ENCODE assay signal across 17 mouse cellular contexts in the genomic region with DNA sequence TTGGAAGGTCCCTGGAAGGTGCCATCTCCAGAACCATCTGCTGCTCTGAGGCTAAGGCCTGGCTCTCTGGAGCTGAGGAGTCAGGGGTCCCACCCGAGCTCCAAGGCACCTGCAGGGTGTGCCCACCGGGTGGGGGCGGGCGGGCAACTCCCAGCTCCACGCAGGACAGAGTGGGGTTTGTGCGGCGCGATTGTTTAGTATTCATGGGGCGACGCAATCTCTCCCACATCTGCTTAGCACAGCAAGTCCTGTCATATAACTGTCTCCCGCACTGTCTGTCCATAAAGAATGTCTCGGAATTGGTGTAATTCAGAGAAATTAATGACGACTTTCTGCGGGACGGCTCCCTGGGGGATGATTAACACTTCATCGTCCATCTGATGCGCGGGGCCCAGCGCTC. TPM values are rescaled to one million over a fixed set of nuclear protein-coding genes. Genes with fewer than 3 reads are reported as not detected.
DNase-seq lines count a peak whose midpoint lies in the region; ATAC-seq and TF ChIP-seq lines count a peak whose summit lies in the region.
"Had no signal": no experiment of that assay in that cellular context is flagged by ENCODE, and none has a peak within 500 bp of the region (broad histone marks: within the 10 kb centered on the region; RNA-seq: fewer than 3 reads in every experiment).

No protein-coding gene starts in this region.

- no peak overlapping the region for H3K4me2 ChIP-seq in kidney, embryonic 16.5 days (replicated peaks; ENCODE audit: low read depth, low read length)
- H3K4me2 ChIP-seq in kidney, embryonic 15.5 days, result no peak overlapping the region
- H3K4me2 ChIP-seq in forebrain, embryonic 14.5 days (ENCODE audit: low read length), result no peak overlapping the region
- H3K4me2 ChIP-seq in hindbrain, postnatal 0 days (ENCODE audit: low read depth, low read length), result no peak overlapping the region
- no peak overlapping the region for H3K4me2 ChIP-seq in kidney, embryonic 14.5 days (replicated peaks; ENCODE audit: low read depth, low read length)

- H3K36me3 ChIP-seq in kidney, embryonic 16.5 days (ENCODE audit: insufficient read depth, low read length), result no peaks in the 10 kb centered on the region
- H3K36me3 ChIP-seq in kidney, embryonic 15.5 days, result no peaks in the 10 kb centered on the region
- no peaks in the 10 kb centered on the region for H3K36me3 ChIP-seq in E14TG2a.4 (ENCODE audit: insufficient read depth, low read length)
- no peaks in the 10 kb centered on the region for H3K36me3 ChIP-seq in forebrain, embryonic 14.5 days (ENCODE audit: control insufficient read depth, insufficient read depth, low read length)
- no peaks in the 10 kb centered on the region for H3K36me3 ChIP-seq in hindbrain, postnatal 0 days (ENCODE audit: insufficient read depth, low read length)
- no peaks in the 10 kb centered on the region for H3K36me3 ChIP-seq in kidney, embryonic 14.5 days (ENCODE audit: control insufficient read depth, insufficient read depth, low read length)
- H3K36me3 ChIP-seq: liver, embryonic 12.5 days had no signal

- no peak for TF ChIP-seq CTCF in E14TG2a.4 (conservative IDR thresholded peaks at IDR 0.05; ENCODE audit: low read length)
- TF ChIP-seq CTCF in hindbrain, postnatal 0 days (IDR thresholded peaks at IDR 0.05; ENCODE audit: low read depth), result no peak

- peaks cover 55% of the 10 kb centered on the region for H3K27me3 ChIP-seq in kidney, embryonic 16.5 days (ENCODE audit: insufficient read depth, low read length)
- H3K27me3 ChIP-seq in kidney, embryonic 15.5 days, result peaks cover 89% of the 10 kb centered on the region
- peaks cover 59% of the 10 kb centered on the region for H3K27me3 ChIP-seq in E14TG2a.4 (ENCODE audit: insufficient read depth, low read length)
- 0 out of 2 replicates have a peak, but pooled peaks cover 2% of the 10 kb centered on the region for H3K27me3 ChIP-seq in forebrain, embryonic 14.5 days (replicated peaks; ENCODE audit: control insufficient read depth, insufficient read depth, low read length)
- H3K27me3 ChIP-seq in hindbrain, postnatal 0 days (ENCODE audit: insufficient read depth, low read length), result no peaks in the 10 kb centered on the region
- peaks cover 23% of the 10 kb centered on the region for H3K27me3 ChIP-seq in kidney, embryonic 14.5 days (ENCODE audit: control insufficient read depth, insufficient read depth, low read length)

- 58% methylated on average over 19 of the region's 19 CpGs for WGBS in kidney, embryonic 16.5 days
- WGBS in kidney, embryonic 15.5 days, result 64% methylated on average over 19 of the region's 19 CpGs
- 75% methylated on average over 19 of the region's 19 CpGs for WGBS in forebrain, embryonic 14.5 days
- WGBS in hindbrain, postnatal 0 days, result 62% methylated on average over 19 of the region's 19 CpGs
- WGBS in kidney, embryonic 14.5 days, result 63% methylated on average over 19 of the region's 19 CpGs

- no peak overlapping the region for H3K4me3 ChIP-seq in kidney, embryonic 16.5 days (ENCODE audit: low read length)
- H3K4me3 ChIP-seq in kidney, embryonic 15.5 days (replicated peaks), result no peak overlapping the region
- peak overlapping the region; percentile 43 for H3K4me3 ChIP-seq in E14TG2a.4 (replicated peaks; ENCODE audit: low read length)
- H3K4me3 ChIP-seq in forebrain, embryonic 14.5 days (ENCODE audit: low read depth, low read length), result no peak overlapping the region
- no peak overlapping the region for H3K4me3 ChIP-seq in hindbrain, postnatal 0 days (ENCODE audit: low read length)
- no peak overlapping the region for H3K4me3 ChIP-seq in kidney, embryonic 14.5 days (ENCODE audit: low read length)
- H3K4me3 ChIP-seq: liver, embryonic 12.5 days; myocyte had no signal

- no peak overlapping the region for H3K9ac ChIP-seq in kidney, embryonic 16.5 days (replicated peaks; ENCODE audit: low read length)
- H3K9ac ChIP-seq in kidney, embryonic 15.5 days, result no peak overlapping the region
- H3K9ac ChIP-seq in forebrain, embryonic 14.5 days (ENCODE audit: low read length), result no peak overlapping the region
- H3K9ac ChIP-seq in hindbrain, postnatal 0 days (replicated peaks; ENCODE audit: low read length), result no peak overlapping the region
- H3K9ac ChIP-seq in kidney, embryonic 14.5 days (ENCODE audit: low read depth, low read length), result no peak overlapping the region
- H3K9ac ChIP-seq: liver, embryonic 12.5 days; lung, embryonic 14.5 days had no signal

- peaks cover 17% of the 10 kb centered on the region for H3K4me1 ChIP-seq in kidney, embryonic 16.5 days (ENCODE audit: insufficient read depth, low read length)
- peaks cover 29% of the 10 kb centered on the region for H3K4me1 ChIP-seq in kidney, embryonic 15.5 days
- H3K4me1 ChIP-seq in E14TG2a.4 (replicated peaks; ENCODE audit: low read depth, low read length), result peaks cover 46% of the 10 kb centered on the region
- peaks cover 19% of the 10 kb centered on the region for H3K4me1 ChIP-seq in forebrain, embryonic 14.5 days (ENCODE audit: control insufficient read depth, insufficient read depth, low read length)
- no peaks in the 10 kb centered on the region; the same call in 1 of the 2 replicates for H3K4me1 ChIP-seq in hindbrain, postnatal 0 days (ENCODE audit: insufficient read depth, low read length)
- H3K4me1 ChIP-seq in kidney, embryonic 14.5 days (ENCODE audit: control insufficient read depth, insufficient read depth, low read length), result 0 out of 2 replicates have a peak, but pooled peaks cover 7% of the 10 kb centered on the region

- no peak overlapping the region for H3K27ac ChIP-seq in kidney, embryonic 16.5 days (ENCODE audit: low read length)
- no peak overlapping the region for H3K27ac ChIP-seq in kidney, embryonic 15.5 days
- H3K27ac ChIP-seq in forebrain, embryonic 14.5 days (ENCODE audit: low read depth, low read length), result peak overlapping the region; percentile 84; the same call in 1 of the 2 replicates
- peak overlapping the region; percentile 59; the same call in 1 of the 2 replicates for H3K27ac ChIP-seq in hindbrain, postnatal 0 days
- H3K27ac ChIP-seq in kidney, embryonic 14.5 days (ENCODE audit: low read depth, low read length), result no peak overlapping the region
- H3K27ac ChIP-seq: liver, embryonic 12.5 days had no signal

- no peaks in the 10 kb centered on the region for H3K9me3 ChIP-seq in kidney, embryonic 16.5 days (ENCODE audit: low read length)
- no peaks in the 10 kb centered on the region for H3K9me3 ChIP-seq in kidney, embryonic 15.5 days (replicated peaks)
- H3K9me3 ChIP-seq in E14TG2a.4 (ENCODE audit: low read length), result peaks cover 4% of the 10 kb centered on the region; the same call in 1 of the 2 replicates
- H3K9me3 ChIP-seq in forebrain, embryonic 14.5 days (replicated peaks; ENCODE audit: control insufficient read depth, low read length), result no peaks in the 10 kb centered on the region
- no peaks in the 10 kb centered on the region for H3K9me3 ChIP-seq in hindbrain, postnatal 0 days (ENCODE audit: low read length)
- no peaks in the 10 kb centered on the region for H3K9me3 ChIP-seq in kidney, embryonic 14.5 days (ENCODE audit: control insufficient read depth, low read length)
- H3K9me3 ChIP-seq: liver, embryonic 12.5 days had no signal

- 0 out of 2 replicates have a peak, but pooled peaks have one; percentile 8 for ATAC-seq in kidney, embryonic 16.5 days (ENCODE audit: low FRiP score, low TSS enrichment)
- ATAC-seq in kidney, embryonic 15.5 days (replicated peaks; ENCODE audit: low FRiP score), result no peak
- ATAC-seq in forebrain, embryonic 14.5 days, result 0 out of 2 replicates have a peak, but pooled peaks have one; percentile 5
- no peak for ATAC-seq in hindbrain, postnatal 0 days
- ATAC-seq in kidney, embryonic 14.5 days (ENCODE audit: low FRiP score, low TSS enrichment), result no peak
- ATAC-seq: liver, embryonic 12.5 days had no signal

- no peak for DNase-seq in forebrain, embryonic 14.5 days (ENCODE audit: low spot score)
- no peak for DNase-seq in hindbrain, postnatal 0 days (ENCODE audit: low spot score)
- no peak for DNase-seq in yolk sac, embryonic 10.5 days (ENCODE audit: low spot score)
- no peak for DNase-seq in embryo, embryonic 11 days
- DNase-seq: cerebellum, adult 8-10 months; gastrocnemius, postnatal 36 days; kidney, adult 18-20 months; kidney, postnatal 25 days; layer of hippocampus, adult 9-11 months; lung, embryonic 14.5 days; lung, postnatal 4 days had no signal

RNA-seq across cellular contexts. Expression of a gene that starts 15.1 kb away (rescaled TPM):
- 60.4 and 63.2 TPM in 2 replicates for polyA plus RNA-seq in kidney, embryonic 16.5 days (2015; fragmentation: Nextera tagmentation; extraction: Ambion mirVana)
- 47.0 and 51.4 TPM in 2 replicates for polyA plus RNA-seq in kidney, embryonic 15.5 days (2015; fragmentation: Nextera tagmentation; extraction: Ambion mirVana)
- 48.2 and 61.2 TPM in 2 replicates for polyA plus RNA-seq in forebrain, embryonic 14.5 days (2014; fragmentation: Nextera tagmentation; extraction: Ambion mirVana)
- 26.6 and 32.4 TPM in 2 replicates for total RNA-seq in hindbrain, postnatal 0 days (2014; rRNA removed)
- polyA plus RNA-seq in hindbrain, postnatal 0 days (2015; fragmentation: Nextera tagmentation; extraction: Ambion mirVana), result 29.8 and 30.3 TPM in 2 replicates
- polyA plus RNA-seq in kidney, embryonic 14.5 days (2014; fragmentation: Nextera tagmentation; extraction: Ambion mirVana), result 26.1 and 41.3 TPM in 2 replicates

Comparison
In these comparisons a context has a peak if more than half of its experiments do, and no peak if none do; other contexts are left out.
1. ATAC-seq: peak in kidney, embryonic 16.5 days (single experiment) and forebrain, embryonic 14.5 days (single experiment); none in kidney, embryonic 15.5 days (single experiment), hindbrain, postnatal 0 days (single experiment) and kidney, embryonic 14.5 days (single experiment).
2. H3K27ac ChIP-seq: peak in forebrain, embryonic 14.5 days (single experiment) and hindbrain, postnatal 0 days (single experiment); none in kidney, embryonic 16.5 days (single experiment), kidney, embryonic 15.5 days (single experiment) and kidney, embryonic 14.5 days (single experiment).